Mouse (Mus musculus): Measurements from ENCODE around the gene Samd14. TPM values are rescaled to one million over a fixed set of nuclear protein-coding genes. Genes with fewer than 3 reads are reported as not detected.

The Samd14 gene
- polyA plus RNA-seq, 1 experiment from 2014 or later = 135 TPM

DNA sequence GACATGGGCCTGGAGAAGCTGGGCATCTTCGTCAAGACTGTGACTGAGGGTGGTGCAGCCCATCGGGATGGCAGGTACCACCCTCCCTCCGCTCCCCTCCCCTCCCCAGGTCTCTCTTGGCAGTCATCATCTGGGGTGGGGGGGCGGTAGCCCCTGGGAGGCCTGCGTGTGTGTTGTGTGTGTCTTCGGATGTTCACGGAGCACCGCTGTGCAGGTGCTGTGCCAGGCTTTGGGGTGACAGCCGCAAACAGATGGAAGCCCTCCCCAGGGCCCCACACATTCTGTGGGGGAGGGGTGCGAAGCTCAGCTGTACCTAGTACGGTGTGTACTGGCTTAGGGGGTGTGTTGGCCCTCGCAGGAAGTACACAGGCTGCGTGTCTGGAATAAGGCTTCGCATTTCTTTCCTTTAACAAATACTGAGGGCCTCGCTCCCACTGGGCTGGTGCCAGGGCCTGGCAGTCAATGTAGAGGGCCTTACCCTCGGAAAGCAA, 11.6 kb upstream of the Samd14 start:
- H3K4me1 ChIP-seq (ENCODE audit: control insufficient read depth, insufficient read depth, low read length) = peaks cover 39% of the 10 kb centered on the region
- no peak for DNase-seq
- H3K9ac ChIP-seq (replicated peaks; ENCODE audit: low read length) = no peak overlapping the region

DNA sequence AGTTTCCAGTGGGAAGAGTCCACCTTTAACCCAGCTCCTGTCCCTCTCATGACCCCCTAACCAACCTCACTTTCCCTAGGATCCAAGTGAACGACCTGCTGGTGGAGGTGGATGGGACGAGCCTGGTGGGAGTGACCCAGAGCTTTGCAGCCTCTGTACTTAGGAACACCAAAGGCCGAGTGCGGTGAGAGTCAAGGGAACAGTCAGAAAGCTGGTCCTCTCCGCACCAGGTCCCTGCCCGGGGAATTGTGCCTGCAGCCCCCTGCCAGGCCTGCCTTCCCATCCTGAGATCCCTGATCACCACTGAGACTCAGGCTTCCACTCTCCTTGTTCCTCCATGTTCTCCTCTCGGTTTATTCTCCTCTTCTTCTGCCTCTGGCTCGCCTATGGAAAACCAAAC, 9.6 kb upstream of the Samd14 start:
- Histone ChIP-seq H3K27me3 (ENCODE audit: control insufficient read depth, insufficient read depth, low read length) (no peaks in the 10 kb centered on the region), H3K4me3 (replicated peaks; ENCODE audit: low read depth, low read length) (no peak overlapping the region), H3K4me1 (ENCODE audit: control insufficient read depth, insufficient read depth, low read length) (peaks cover 19% of the 10 kb centered on the region), H3K27ac (replicated peaks; ENCODE audit: low read depth, low read length) (peak overlapping the region; percentile 78; the same call in 1 of the 2 replicates), H3K36me3 (ENCODE audit: control insufficient read depth, insufficient read depth, low read length) (peaks cover 88% of the 10 kb centered on the region), H3K4me2 (ENCODE audit: low read length) (no peak overlapping the region), H3K9ac (replicated peaks; ENCODE audit: low read length) (no peak overlapping the region), H3K9me3 (ENCODE audit: control insufficient read depth, low read length) (no peaks in the 10 kb centered on the region)
- DNase-seq = no peak
- no peak for ATAC-seq (ENCODE audit: low FRiP score, low TSS enrichment)
- WGBS = 80% methylated on average over 8 of the region's 8 CpGs

More for the DNA sequence above, 11.6 kb upstream of the Samd14 start:
- no peak overlapping the region for H3K4me2 ChIP-seq (ENCODE audit: low read length)
- no peak for ATAC-seq (ENCODE audit: low FRiP score, low TSS enrichment)
- no peaks in the 10 kb centered on the region for H3K27me3 ChIP-seq (ENCODE audit: control insufficient read depth, insufficient read depth, low read length)
- no peaks in the 10 kb centered on the region for H3K9me3 ChIP-seq (ENCODE audit: control insufficient read depth, low read length)
- H3K27ac ChIP-seq (replicated peaks; ENCODE audit: low read depth, low read length) = no peak overlapping the region
- no peak overlapping the region for H3K4me3 ChIP-seq (replicated peaks; ENCODE audit: low read depth, low read length)
- WGBS = 80% methylated on average over 16 of the region's 16 CpGs
- H3K36me3 ChIP-seq (ENCODE audit: control insufficient read depth, insufficient read depth, low read length) = peaks cover 67% of the 10 kb centered on the region

GRCm38 (mm10) chr11:95000548-95000947, 9.1 kb upstream of the Samd14 start:
- H3K4me1 ChIP-seq (ENCODE audit: control insufficient read depth, insufficient read depth, low read length) = peaks cover 14% of the 10 kb centered on the region
- H3K27me3 ChIP-seq (ENCODE audit: control insufficient read depth, insufficient read depth, low read length) = no peaks in the 10 kb centered on the region
- H3K4me2 ChIP-seq (ENCODE audit: low read length) = peak overlapping the region; percentile 21
- peaks cover 92% of the 10 kb centered on the region for H3K36me3 ChIP-seq (ENCODE audit: control insufficient read depth, insufficient read depth, low read length)
- DNase-seq (no peak), ATAC-seq (ENCODE audit: low FRiP score, low TSS enrichment) (no peak)
- 54% methylated on average over 4 of the region's 4 CpGs for WGBS
- H3K4me3 ChIP-seq (replicated peaks; ENCODE audit: low read depth, low read length) = no peak overlapping the region
- H3K9me3 ChIP-seq (ENCODE audit: control insufficient read depth, low read length) = no peaks in the 10 kb centered on the region
- peak overlapping the region; percentile 78 for H3K27ac ChIP-seq (replicated peaks; ENCODE audit: low read depth, low read length)
- no peak overlapping the region for H3K9ac ChIP-seq (replicated peaks; ENCODE audit: low read length)

DNA sequence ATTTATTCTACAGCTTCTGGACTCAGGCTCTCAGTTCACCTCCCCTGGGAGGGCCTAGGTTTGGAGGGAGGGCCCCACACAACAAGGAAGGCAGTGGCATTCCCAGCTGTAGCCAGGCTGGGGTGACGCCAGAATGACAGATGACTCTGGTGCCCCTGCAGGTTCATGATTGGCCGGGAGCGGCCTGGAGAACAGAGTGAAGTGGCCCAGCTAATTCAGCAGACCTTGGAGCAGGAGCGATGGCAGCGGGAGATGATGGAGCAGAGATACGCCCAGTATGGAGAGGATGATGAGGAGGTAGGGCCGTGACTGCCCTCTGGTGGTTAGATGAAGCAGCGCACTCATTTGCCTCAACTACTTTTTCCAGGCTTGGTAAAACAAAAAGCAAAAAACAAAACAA, 8.6 kb upstream of the Samd14 start:
- Histone ChIP-seq H3K27me3 (ENCODE audit: control insufficient read depth, insufficient read depth, low read length) (no peaks in the 10 kb centered on the region), H3K27ac (replicated peaks; ENCODE audit: low read depth, low read length) (peak overlapping the region; percentile 78), H3K9ac (replicated peaks; ENCODE audit: low read length) (no peak overlapping the region), H3K4me1 (ENCODE audit: control insufficient read depth, insufficient read depth, low read length) (peaks cover 12% of the 10 kb centered on the region), H3K4me2 (ENCODE audit: low read length) (peak overlapping the region; percentile 21), H3K9me3 (ENCODE audit: control insufficient read depth, low read length) (no peaks in the 10 kb centered on the region), H3K4me3 (replicated peaks; ENCODE audit: low read depth, low read length) (no peak overlapping the region), H3K36me3 (ENCODE audit: control insufficient read depth, insufficient read depth, low read length) (peaks cover 96% of the 10 kb centered on the region)
- DNase-seq = peak; percentile 85
- ATAC-seq (ENCODE audit: low FRiP score, low TSS enrichment) = peak; percentile 62; the same call in 1 of the 2 replicates
- 2% methylated on average over 8 of the region's 8 CpGs for WGBS

GRCm38 (mm10) chr11:95001584-95002347, 7.9 kb upstream of the Samd14 start:
- H3K27ac ChIP-seq (replicated peaks; ENCODE audit: low read depth, low read length) = no peak overlapping the region
- H3K36me3 ChIP-seq (ENCODE audit: control insufficient read depth, insufficient read depth, low read length) = peaks cover 89% of the 10 kb centered on the region
- no peak for DNase-seq
- H3K4me2 ChIP-seq (ENCODE audit: low read length) = no peak overlapping the region
- 89% methylated on average over 21 of the region's 21 CpGs for WGBS
- no peak overlapping the region for H3K9ac ChIP-seq (replicated peaks; ENCODE audit: low read length)
- H3K4me3 ChIP-seq (replicated peaks; ENCODE audit: low read depth, low read length) = no peak overlapping the region
- H3K4me1 ChIP-seq (ENCODE audit: control insufficient read depth, insufficient read depth, low read length) = peaks cover 16% of the 10 kb centered on the region
- no peak for ATAC-seq (ENCODE audit: low FRiP score, low TSS enrichment)
- no peaks in the 10 kb centered on the region for H3K9me3 ChIP-seq (ENCODE audit: control insufficient read depth, low read length)
- H3K27me3 ChIP-seq (ENCODE audit: control insufficient read depth, insufficient read depth, low read length) = no peaks in the 10 kb centered on the region

DNA sequence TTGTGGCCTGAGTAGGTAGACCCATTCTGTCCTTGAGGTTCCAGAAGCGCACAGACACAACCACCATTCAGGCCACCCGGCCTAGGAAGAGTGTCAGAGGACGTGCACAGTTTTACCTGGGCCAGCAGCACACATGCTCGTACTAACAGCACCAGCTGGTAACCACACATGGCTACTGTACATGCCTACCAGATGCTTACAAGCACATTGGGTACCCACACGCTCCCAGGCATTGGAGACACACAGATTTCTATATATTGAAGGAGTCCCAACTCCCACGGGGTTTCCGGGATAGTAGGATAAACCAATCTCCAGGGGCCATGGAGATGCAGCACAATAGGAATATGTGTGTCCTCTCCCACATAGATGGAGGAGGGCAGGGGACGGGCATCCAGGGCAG, 7.0 kb upstream of the Samd14 start:
- 95% methylated on average over 8 of the region's 8 CpGs for WGBS

GRCm38 (mm10) chr11:95004136-95004936, 5.3 kb upstream of the Samd14 start:
- H3K4me3 ChIP-seq (replicated peaks; ENCODE audit: low read depth, low read length) = no peak overlapping the region
- no peaks in the 10 kb centered on the region for H3K9me3 ChIP-seq (ENCODE audit: control insufficient read depth, low read length)
- no peak overlapping the region for H3K9ac ChIP-seq (replicated peaks; ENCODE audit: low read length)
- H3K27me3 ChIP-seq (ENCODE audit: control insufficient read depth, insufficient read depth, low read length) = no peaks in the 10 kb centered on the region
- 85% methylated on average over 12 of the region's 12 CpGs for WGBS
- DNase-seq = no peak
- H3K36me3 ChIP-seq (ENCODE audit: control insufficient read depth, insufficient read depth, low read length) = peaks cover 64% of the 10 kb centered on the region
- no peak for ATAC-seq (ENCODE audit: low FRiP score, low TSS enrichment)
- H3K4me2 ChIP-seq (ENCODE audit: low read length) = no peak overlapping the region
- peak overlapping the region; percentile 1; the same call in 1 of the 2 replicates for H3K27ac ChIP-seq (replicated peaks; ENCODE audit: low read depth, low read length)
- peaks cover 35% of the 10 kb centered on the region for H3K4me1 ChIP-seq (ENCODE audit: control insufficient read depth, insufficient read depth, low read length)

More for the DNA sequence above, 7.0 kb upstream of the Samd14 start:
- no peak overlapping the region for H3K27ac ChIP-seq (replicated peaks; ENCODE audit: low read depth, low read length)
- H3K27me3 ChIP-seq (ENCODE audit: control insufficient read depth, insufficient read depth, low read length) = no peaks in the 10 kb centered on the region
- no peak overlapping the region for H3K9ac ChIP-seq (replicated peaks; ENCODE audit: low read length)
- no peak overlapping the region for H3K4me2 ChIP-seq (ENCODE audit: low read length)
- DNase-seq = no peak
- H3K9me3 ChIP-seq (ENCODE audit: control insufficient read depth, low read length) = no peaks in the 10 kb centered on the region
- H3K4me3 ChIP-seq (replicated peaks; ENCODE audit: low read depth, low read length) = no peak overlapping the region
- peaks cover 80% of the 10 kb centered on the region for H3K36me3 ChIP-seq (ENCODE audit: control insufficient read depth, insufficient read depth, low read length)
- H3K4me1 ChIP-seq (ENCODE audit: control insufficient read depth, insufficient read depth, low read length) = peaks cover 20% of the 10 kb centered on the region
- no peak for ATAC-seq (ENCODE audit: low FRiP score, low TSS enrichment)

- no peak overlapping the region for H3K9ac ChIP-seq (replicated peaks; ENCODE audit: low read length)
- no peak overlapping the region for H3K4me3 ChIP-seq (replicated peaks; ENCODE audit: low read depth, low read length)
- no peak for DNase-seq
- H3K4me1 ChIP-seq (ENCODE audit: control insufficient read depth, insufficient read depth, low read length) = peaks cover 35% of the 10 kb centered on the region
- H3K27ac ChIP-seq (replicated peaks; ENCODE audit: low read depth, low read length) = peak overlapping the region; percentile 1; the same call in 1 of the 2 replicates
- H3K4me2 ChIP-seq (ENCODE audit: low read length) = no peak overlapping the region
- no peaks in the 10 kb centered on the region for H3K27me3 ChIP-seq (ENCODE audit: control insufficient read depth, insufficient read depth, low read length)
- H3K9me3 ChIP-seq (ENCODE audit: control insufficient read depth, low read length) = no peaks in the 10 kb centered on the region
- H3K36me3 ChIP-seq (ENCODE audit: control insufficient read depth, insufficient read depth, low read length) = peaks cover 59% of the 10 kb centered on the region
- no peak for ATAC-seq (ENCODE audit: low FRiP score, low TSS enrichment)
- 63% methylated on average over 6 of the region's 6 CpGs for WGBS
Measured at GRCm38 (mm10) chr11:95004937-95005198, 4.8 kb upstream of the Samd14 start.

All from midbrain, embryonic 14.5 days (tissue).